Mouse (Mus musculus): ENCODE measurements around the gene Elp5. TPM values are rescaled to one million over a fixed set of nuclear protein-coding genes. Genes with fewer than 3 reads are reported as not detected.

Elp5 gene
- polyA plus RNA-seq, 1 experiment, result 50.6 TPM

DNA sequence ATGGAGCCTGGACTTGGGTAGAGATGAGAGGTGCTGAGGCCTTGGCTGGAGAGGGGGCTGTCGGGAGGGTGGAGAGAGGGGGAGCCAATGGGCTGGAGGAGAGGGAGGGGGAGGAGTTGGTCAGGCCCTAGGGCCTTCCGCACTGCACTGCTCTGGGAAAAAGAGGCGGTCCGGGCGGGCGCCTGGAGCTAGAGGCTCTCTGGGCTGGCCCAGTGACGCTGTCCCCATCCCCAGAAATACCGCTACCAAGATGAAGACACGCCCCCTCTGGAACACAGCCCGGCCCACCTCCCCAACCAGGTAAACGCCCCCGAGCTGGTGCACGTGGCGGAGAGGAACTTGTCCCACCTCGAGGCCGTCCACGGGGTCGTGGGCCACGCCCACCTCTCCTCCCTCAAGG lies 44.4 kb upstream of the Elp5 start:
- no peak overlapping the region for H3K27ac ChIP-seq (ENCODE audit: control insufficient read depth, insufficient read depth, low read depth, low read length, poor library complexity)
- 73% methylated on average over 19 of the region's 19 CpGs for WGBS
- no peaks in the 10 kb centered on the region; the same call in 1 of the 2 replicates for H3K4me1 ChIP-seq (ENCODE audit: control insufficient read depth, insufficient read depth, low read length)
- H3K4me3 ChIP-seq (replicated peaks; ENCODE audit: control insufficient read depth, low read depth, low read length), result no peak overlapping the region
- TF ChIP-seq POLR2A (IDR thresholded peaks at IDR 0.05; ENCODE audit: borderline replicate concordance, control insufficient read depth, low read depth, low read length) (no peak), CTCF (IDR thresholded peaks at IDR 0.05; ENCODE audit: control insufficient read depth, insufficient read depth, low read length) (no peak)

DNA sequence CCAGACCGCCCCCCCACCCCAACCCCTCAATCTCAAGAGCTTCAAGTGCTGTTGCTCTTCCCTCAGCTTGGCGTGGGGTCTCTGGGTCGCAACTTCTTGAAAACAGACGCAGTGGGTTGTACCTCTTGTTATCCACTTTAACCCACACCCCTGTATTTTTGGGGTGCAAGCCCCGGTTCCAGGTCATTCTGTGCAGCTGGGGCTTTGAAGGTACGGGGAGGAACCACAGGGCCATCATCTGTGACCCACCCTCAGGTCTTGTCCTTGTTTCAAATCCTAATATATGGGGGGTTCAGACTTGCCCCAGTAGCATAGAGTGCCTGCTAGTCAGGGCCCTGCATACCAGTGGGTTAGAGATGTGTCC lies 41.8 kb upstream of the Elp5 start:
- no peaks in the 10 kb centered on the region; the same call in 1 of the 2 replicates for H3K4me1 ChIP-seq (ENCODE audit: control insufficient read depth, insufficient read depth, low read length)
- no peak overlapping the region for H3K4me3 ChIP-seq (replicated peaks; ENCODE audit: control insufficient read depth, low read depth, low read length)
- TF ChIP-seq CTCF (IDR thresholded peaks at IDR 0.05; ENCODE audit: control insufficient read depth, insufficient read depth, low read length), result no peak
- no peak for TF ChIP-seq POLR2A (IDR thresholded peaks at IDR 0.05; ENCODE audit: borderline replicate concordance, control insufficient read depth, low read depth, low read length)
- WGBS, result 71% methylated on average over 6 of the region's 6 CpGs
- H3K27ac ChIP-seq (ENCODE audit: control insufficient read depth, insufficient read depth, low read depth, low read length, poor library complexity), result no peak overlapping the region

DNA sequence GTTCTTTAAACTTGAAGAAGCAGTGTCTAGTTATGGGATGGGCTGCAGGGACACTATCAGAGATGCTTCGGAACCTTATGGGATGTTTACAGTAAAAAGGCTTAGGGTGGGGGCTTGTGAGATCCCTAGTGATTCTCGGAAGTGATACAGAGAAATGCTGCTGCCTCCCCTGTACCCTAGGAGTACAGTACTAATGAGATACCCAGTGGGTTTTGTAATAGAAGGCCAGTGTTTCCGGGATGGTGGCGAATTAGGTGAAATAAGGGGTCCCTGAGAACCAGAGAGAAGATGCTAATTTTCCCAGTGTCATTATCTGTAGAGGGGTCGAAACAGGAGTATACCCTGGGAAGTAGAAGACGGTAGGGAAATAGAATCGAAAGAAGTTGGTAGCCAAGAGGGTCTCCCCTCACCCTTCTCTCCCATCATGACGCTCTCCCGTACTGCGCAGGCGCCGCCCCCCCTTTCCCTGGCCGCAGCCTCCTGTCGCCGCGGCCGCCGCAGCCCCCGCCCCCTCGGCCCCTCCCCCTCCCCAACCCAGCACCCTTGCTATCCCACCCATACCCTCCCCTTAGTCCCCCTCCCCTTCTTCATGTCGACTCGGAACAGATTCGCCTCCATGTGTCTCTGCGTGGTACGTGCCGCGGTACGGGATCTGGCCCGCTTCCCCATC lies 41.3 kb upstream of the Elp5 start:
- no peak overlapping the region for H3K4me3 ChIP-seq (replicated peaks; ENCODE audit: control insufficient read depth, low read depth, low read length)
- H3K27ac ChIP-seq (ENCODE audit: control insufficient read depth, insufficient read depth, low read depth, low read length, poor library complexity), result no peak overlapping the region
- no peak for TF ChIP-seq CTCF (IDR thresholded peaks at IDR 0.05; ENCODE audit: control insufficient read depth, insufficient read depth, low read length)
- no peak for TF ChIP-seq POLR2A (IDR thresholded peaks at IDR 0.05; ENCODE audit: borderline replicate concordance, control insufficient read depth, low read depth, low read length)
- H3K4me1 ChIP-seq (ENCODE audit: control insufficient read depth, insufficient read depth, low read length), result no peaks in the 10 kb centered on the region; the same call in 1 of the 2 replicates
- 48% methylated on average over 22 of the region's 29 CpGs for WGBS

DNA sequence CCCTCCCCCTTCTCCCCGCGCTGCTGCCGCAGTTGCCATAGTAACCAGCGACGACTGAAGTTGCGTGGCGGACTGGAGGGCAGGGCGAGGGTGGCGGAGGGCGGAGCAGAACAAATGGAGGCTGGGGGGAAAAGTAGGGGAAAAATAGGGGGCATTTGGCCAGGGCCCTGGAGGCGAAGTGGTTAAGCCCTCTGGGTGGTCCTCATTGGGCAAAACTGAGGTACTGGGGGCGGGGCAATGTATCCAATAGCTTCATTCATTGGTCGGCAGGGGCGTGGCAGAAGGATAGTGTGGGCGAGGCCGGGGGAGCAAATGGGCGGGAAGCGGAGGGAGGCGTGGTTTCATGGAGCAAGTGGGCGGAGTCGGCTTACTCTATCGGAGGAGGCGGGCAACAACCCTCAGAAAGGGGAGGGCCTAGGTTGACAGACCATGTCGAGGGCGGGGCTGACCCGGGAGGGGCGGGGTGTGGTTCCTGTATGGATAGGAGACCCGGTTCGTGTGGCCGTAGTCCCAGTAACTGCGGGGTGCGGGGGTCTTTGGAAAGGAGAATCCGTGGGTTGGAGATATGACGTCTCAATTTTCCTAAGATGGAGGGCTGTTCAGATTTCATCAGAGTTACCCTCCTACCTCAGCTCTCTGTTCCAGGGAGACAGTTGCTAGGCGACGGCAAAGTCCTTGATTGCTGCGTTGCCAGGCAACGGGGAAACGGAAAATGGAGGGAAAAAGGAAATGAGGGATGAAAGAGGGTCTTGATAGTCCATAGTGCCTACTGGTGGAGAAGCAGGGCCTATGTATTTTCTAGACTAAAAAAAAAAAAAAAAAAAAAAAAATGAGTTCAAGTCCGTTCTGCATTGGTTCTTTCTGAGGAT lies 39.2 kb upstream of the Elp5 start:
- 4% methylated on average over 40 of the region's 40 CpGs for WGBS
- Histone ChIP-seq H3K4me3 (replicated peaks; ENCODE audit: control insufficient read depth, low read depth, low read length) (peak overlapping the region; percentile 65), H3K27ac (ENCODE audit: control insufficient read depth, insufficient read depth, low read depth, low read length, poor library complexity) (no peak overlapping the region), H3K4me1 (ENCODE audit: control insufficient read depth, insufficient read depth, low read length) (no peaks in the 10 kb centered on the region; the same call in 1 of the 2 replicates)
- TF ChIP-seq POLR2A (IDR thresholded peaks at IDR 0.05; ENCODE audit: borderline replicate concordance, control insufficient read depth, low read depth, low read length), result no peak; the same call in 1 of the 2 replicates
- no peak for TF ChIP-seq CTCF (IDR thresholded peaks at IDR 0.05; ENCODE audit: control insufficient read depth, insufficient read depth, low read length)

DNA sequence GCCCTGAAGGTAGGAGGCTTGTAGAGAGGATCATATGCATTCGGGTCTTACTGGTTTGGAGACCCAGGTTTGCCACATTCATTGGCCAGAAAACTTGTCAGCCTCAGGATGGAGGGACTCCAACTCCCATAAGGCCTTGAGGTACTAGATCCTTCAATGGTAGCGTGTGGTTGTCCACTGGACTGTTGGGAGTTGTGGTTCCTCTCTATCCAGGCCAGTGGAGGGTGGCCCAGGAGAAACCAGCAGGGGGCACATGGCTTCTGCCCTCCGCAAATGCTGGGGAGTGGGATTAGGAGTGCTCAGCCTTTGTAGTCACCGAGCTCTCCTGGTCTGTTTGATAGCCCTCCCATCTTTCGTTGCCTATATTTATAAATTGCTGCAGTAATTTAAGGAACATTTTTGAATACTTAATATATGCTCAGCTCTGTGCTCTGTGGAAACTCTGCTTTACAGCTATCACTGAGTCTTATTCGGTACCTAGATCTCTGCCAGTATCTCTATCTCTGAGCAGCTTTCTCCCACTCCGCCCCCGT lies 38.5 kb upstream of the Elp5 start:
- H3K4me1 ChIP-seq (ENCODE audit: control insufficient read depth, insufficient read depth, low read length), result no peaks in the 10 kb centered on the region; the same call in 1 of the 2 replicates
- H3K4me3 ChIP-seq (replicated peaks; ENCODE audit: control insufficient read depth, low read depth, low read length), result peak overlapping the region; percentile 65
- WGBS, result 0% methylated on average over 8 of the region's 8 CpGs
- H3K27ac ChIP-seq (ENCODE audit: control insufficient read depth, insufficient read depth, low read depth, low read length, poor library complexity), result no peak overlapping the region
- TF ChIP-seq CTCF (IDR thresholded peaks at IDR 0.05; ENCODE audit: control insufficient read depth, insufficient read depth, low read length) (peak; percentile 56; the same call in 1 of the 2 replicates), POLR2A (IDR thresholded peaks at IDR 0.05; ENCODE audit: borderline replicate concordance, control insufficient read depth, low read depth, low read length) (no peak)

DNA sequence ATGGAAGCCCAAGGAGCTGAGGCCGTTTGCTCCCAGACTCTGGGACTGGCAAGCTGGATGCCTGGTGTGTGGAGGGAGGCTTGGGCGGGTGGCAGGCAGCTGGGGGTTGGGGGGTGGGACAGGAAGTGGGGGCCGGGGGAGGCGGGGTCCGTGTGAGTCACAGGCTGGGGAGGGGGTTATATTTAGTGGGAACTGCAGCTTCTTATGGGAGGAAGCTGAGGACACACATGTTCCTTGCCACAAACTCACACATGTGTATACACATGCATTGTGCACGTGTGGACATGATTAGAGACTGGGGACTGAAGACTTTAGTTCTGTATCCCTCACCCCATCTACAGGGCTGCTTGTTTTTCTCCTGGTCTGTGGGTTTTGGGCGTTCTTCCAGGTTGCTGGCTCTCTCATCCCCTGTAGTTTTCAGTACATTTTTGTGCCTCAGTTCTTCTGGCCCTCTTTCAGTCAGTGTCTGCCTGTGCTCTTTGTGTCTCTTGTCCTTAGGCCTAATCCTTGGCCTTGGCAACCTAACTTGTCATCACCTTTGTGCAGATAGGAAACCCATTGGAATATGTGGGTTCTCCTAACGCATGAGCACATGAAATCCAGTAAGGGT lies 37.8 kb upstream of the Elp5 start:
- H3K4me3 ChIP-seq (replicated peaks; ENCODE audit: control insufficient read depth, low read depth, low read length), result no peak overlapping the region
- no peak overlapping the region for H3K27ac ChIP-seq (ENCODE audit: control insufficient read depth, insufficient read depth, low read depth, low read length, poor library complexity)
- TF ChIP-seq POLR2A (IDR thresholded peaks at IDR 0.05; ENCODE audit: borderline replicate concordance, control insufficient read depth, low read depth, low read length), result no peak
- TF ChIP-seq CTCF (IDR thresholded peaks at IDR 0.05; ENCODE audit: control insufficient read depth, insufficient read depth, low read length), result no peak
- no peaks in the 10 kb centered on the region; the same call in 1 of the 2 replicates for H3K4me1 ChIP-seq (ENCODE audit: control insufficient read depth, insufficient read depth, low read length)
- 18% methylated on average over 8 of the region's 8 CpGs for WGBS

DNA sequence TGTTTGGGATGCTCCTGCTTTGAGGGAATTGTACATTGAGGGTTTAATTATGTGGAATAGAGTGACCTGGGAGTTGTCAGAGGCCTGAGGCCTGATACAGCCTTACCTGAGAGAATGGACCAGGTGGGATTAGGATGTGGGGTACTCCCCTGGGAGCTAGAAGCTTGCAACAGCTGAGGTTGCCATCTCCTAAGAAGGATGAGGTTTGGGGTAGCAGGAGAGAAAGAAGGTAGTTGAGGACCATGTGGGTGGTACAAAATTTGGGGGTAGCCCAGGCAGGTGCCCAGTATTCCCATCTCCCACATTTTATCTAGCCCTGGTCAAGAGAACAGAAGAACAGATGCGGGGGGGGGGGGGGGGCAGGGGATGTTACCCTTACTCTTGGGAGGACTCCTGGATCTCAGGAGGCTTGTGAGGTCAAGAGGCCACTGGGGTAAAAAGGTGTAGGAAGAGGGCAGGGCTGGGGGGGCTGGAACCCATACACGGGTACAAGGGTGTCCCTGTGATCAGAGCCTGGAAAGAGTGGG lies 37.2 kb upstream of the Elp5 start:
- WGBS, result 20% methylated on average over 2 of the region's 2 CpGs
- Histone ChIP-seq H3K4me3 (replicated peaks; ENCODE audit: control insufficient read depth, low read depth, low read length) (no peak overlapping the region), H3K27ac (ENCODE audit: control insufficient read depth, insufficient read depth, low read depth, low read length, poor library complexity) (no peak overlapping the region), H3K4me1 (ENCODE audit: control insufficient read depth, insufficient read depth, low read length) (no peaks in the 10 kb centered on the region; the same call in 1 of the 2 replicates)
- TF ChIP-seq CTCF (IDR thresholded peaks at IDR 0.05; ENCODE audit: control insufficient read depth, insufficient read depth, low read length) (no peak), POLR2A (IDR thresholded peaks at IDR 0.05; ENCODE audit: borderline replicate concordance, control insufficient read depth, low read depth, low read length) (no peak)
